In the genomic region with DNA sequence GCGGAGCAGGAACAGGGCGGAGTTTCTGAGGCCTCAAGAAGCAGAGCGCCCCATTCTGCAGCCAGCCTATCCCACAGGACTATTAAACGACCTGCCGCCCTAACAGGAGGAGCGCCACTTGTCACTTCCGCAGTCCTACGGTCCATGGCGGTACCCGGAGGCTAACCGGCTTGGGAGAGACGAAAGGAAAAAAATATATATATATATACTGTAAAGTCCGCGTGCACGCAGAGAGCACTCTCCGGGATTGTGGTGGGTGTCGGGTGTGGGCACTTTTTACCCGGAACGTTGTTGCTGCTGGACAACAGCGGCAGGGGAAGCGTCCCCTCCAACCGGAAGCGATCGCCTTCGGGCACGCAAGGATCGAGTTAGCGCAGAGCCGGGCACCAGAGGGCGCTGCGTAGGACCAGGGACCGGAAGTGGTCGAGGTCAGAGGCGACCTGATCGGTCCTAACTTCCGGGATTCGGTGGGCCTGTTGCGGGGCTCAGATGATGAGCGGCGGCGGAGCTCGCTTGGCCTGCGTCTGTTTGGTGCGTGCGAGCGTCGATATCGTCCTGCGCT, we compare ENCODE assay signal across 1 mouse cellular context.
TF ChIP-seq lines count a peak whose summit lies in the region.

A gene (plus strand): TSS at position 68 of the 562 bp plus-strand sequence.

TF ChIP-seq in CH12.LX, 34 proteins besides CTCF, POLR2A, EP300 and RAD21 (continued from another document):
- TF ChIP-seq RCOR1 (conservative IDR thresholded peaks at IDR 0.05; ENCODE audit: low read depth, low read length), result peak; percentile 72; the same call in 1 of the 2 replicates
- TF ChIP-seq PAX5 (IDR thresholded peaks at IDR 0.05; ENCODE audit: low read length), result no peak
- peak; percentile 89; the same call in 1 of the 2 replicates for TF ChIP-seq KAT2A (IDR thresholded peaks at IDR 0.05; ENCODE audit: insufficient replicate concordance, low read length)
- no peak for TF ChIP-seq MAFK (IDR thresholded peaks at IDR 0.05; ENCODE audit: insufficient replicate concordance, low read length)
- peak; percentile 70 for TF ChIP-seq MYC (IDR thresholded peaks at IDR 0.05; ENCODE audit: low read depth, low read length)
- TF ChIP-seq UBTF (IDR thresholded peaks at IDR 0.05; ENCODE audit: low read depth, low read length), result no peak
- peak; percentile 71 for TF ChIP-seq MAZ (IDR thresholded peaks at IDR 0.05; ENCODE audit: low read depth, low read length)
- peak; percentile 23; the same call in 1 of the 2 replicates for TF ChIP-seq ETS1 (conservative IDR thresholded peaks at IDR 0.05; ENCODE audit: low read depth, low read length)
- TF ChIP-seq ELF1 (IDR thresholded peaks at IDR 0.05; ENCODE audit: low read depth, low read length), result peak; percentile 96
- TF ChIP-seq E2F4 (IDR thresholded peaks at IDR 0.05; ENCODE audit: insufficient replicate concordance, low read depth, low read length), result no peak
- peak; percentile 49 for TF ChIP-seq NRF1 (IDR thresholded peaks at IDR 0.05; ENCODE audit: low read depth, low read length)
- peak; percentile 88 for TF ChIP-seq MXI1 (IDR thresholded peaks at IDR 0.05; ENCODE audit: low read depth, low read length)
- TF ChIP-seq GABPA (IDR thresholded peaks at IDR 0.05; ENCODE audit: insufficient replicate concordance, low read depth, low read length), result peak; percentile 57; the same call in 1 of the 2 replicates
- peak; percentile 95 for TF ChIP-seq HCFC1 (IDR thresholded peaks at IDR 0.05; ENCODE audit: low read depth, low read length)
- peak; percentile 87; the same call in 1 of the 2 replicates for TF ChIP-seq NELFE (IDR thresholded peaks at IDR 0.05; ENCODE audit: low read depth, low read length)
- no peak for TF ChIP-seq ZKSCAN1 (IDR thresholded peaks at IDR 0.05; ENCODE audit: borderline replicate concordance, low read depth, low read length)
- TF ChIP-seq TCF12 (IDR thresholded peaks at IDR 0.05; ENCODE audit: low read depth, low read length), result peak; percentile 95
- peak; percentile 88 for TF ChIP-seq ZMIZ1 (IDR thresholded peaks at IDR 0.05; ENCODE audit: low read depth, low read length)
- peak; percentile 98 for TF ChIP-seq SIN3A (IDR thresholded peaks at IDR 0.05; ENCODE audit: low read length)
